Mouse (Mus musculus) T-helper 1 cell (primary cell): ENCODE data around the gene Hist1h3e.
"Not testable (repeated sequence)": the region's sequence is repeated elsewhere in the genome, so short reads cannot be mapped to it uniquely, and the experiment has no call there.

Experiments used
- in situ Hi-C: fragments of 300-600 bp; cut with MboI, MseI; formaldehyde crosslinking; loops from one replicate; pipeline ENCODE4 v1.15.1; 2025; ENCODE audit warnings: high pct_unique_total_duplicates

The Hist1h3e gene

GRCm38 (mm10) chr13:23564482-23564881, 2.3 kb upstream of the Hist1h3e start:
- in situ Hi-C loops, result no loop called here

GRCm38 (mm10) chr13:23562699-23563462, 712 bp upstream of the Hist1h3e start:
- in situ Hi-C loops, result no loop called here

GRCm38 (mm10) chr13:23561531-23561882, 662 bp downstream of the Hist1h3e start:
- in situ Hi-C loops, result not testable (repeated sequence)

- in situ Hi-C loops, result not testable (repeated sequence)
Measured at GRCm38 (mm10) chr13:23560699-23561098, 1.5 kb downstream of the Hist1h3e start.

- in situ Hi-C loops, result no loop called here
Measured at GRCm38 (mm10) chr13:23556906-23557305, 5.3 kb downstream of the Hist1h3e start.

- in situ Hi-C loops, result no loop called here
Measured at GRCm38 (mm10) chr13:23555839-23556416, 6.2 kb downstream of the Hist1h3e start.

- in situ Hi-C loops, result no loop called here
Measured at GRCm38 (mm10) chr13:23554925-23555838, 7.0 kb downstream of the Hist1h3e start.

GRCm38 (mm10) chr13:23554393-23554792, 7.8 kb downstream of the Hist1h3e start:
- in situ Hi-C loops, result no loop called here

- in situ Hi-C loops, result no loop called here
Measured at GRCm38 (mm10) chr13:23552962-23553361, 9.2 kb downstream of the Hist1h3e start, which contains the start of gene Hist1h1d. Gene Hist1h1d (plus strand): TSS chr13:23553262.

- in situ Hi-C loops, result no loop called here
Measured at GRCm38 (mm10) chr13:23551931-23552914, 9.9 kb downstream of the Hist1h3e start.

GRCm38 (mm10) chr13:23551146-23551834, 10.9 kb downstream of the Hist1h3e start, which contains the start of gene Hist1h4f:
Gene Hist1h4f (minus strand): TSS chr13:23551648.
- in situ Hi-C loops, result not testable (repeated sequence)

- in situ Hi-C loops, result no loop called here
Measured at GRCm38 (mm10) chr13:23550761-23551145, 11.4 kb downstream of the Hist1h3e start.

- in situ Hi-C loops, result no loop called here
Measured at GRCm38 (mm10) chr13:23546694-23547093, 15.5 kb downstream of the Hist1h3e start.

GRCm38 (mm10) chr13:23544787-23545120, 17.4 kb downstream of the Hist1h3e start:
- in situ Hi-C loops, result not testable (repeated sequence)

- in situ Hi-C loops, result no loop called here
Measured at GRCm38 (mm10) chr13:23543965-23544786, 18.0 kb downstream of the Hist1h3e start, which contains the start of gene Hist1h3f. Gene Hist1h3f (plus strand): TSS chr13:23544052.

GRCm38 (mm10) chr13:23542999-23543607, 19.1 kb downstream of the Hist1h3e start, which contains the start of gene Hist1h2bh:
Gene Hist1h2bh (minus strand): TSS chr13:23543392.
- in situ Hi-C loops, result not testable (repeated sequence)

- in situ Hi-C loops, result not testable (repeated sequence)
Measured at GRCm38 (mm10) chr13:23542225-23542980, 19.8 kb downstream of the Hist1h3e start.

GRCm38 (mm10) chr13:23541497-23541896, 20.7 kb downstream of the Hist1h3e start:
- in situ Hi-C loops, result no loop called here
